Comparison of ENCODE assay signal across 25 mouse cellular contexts in the genomic region with DNA sequence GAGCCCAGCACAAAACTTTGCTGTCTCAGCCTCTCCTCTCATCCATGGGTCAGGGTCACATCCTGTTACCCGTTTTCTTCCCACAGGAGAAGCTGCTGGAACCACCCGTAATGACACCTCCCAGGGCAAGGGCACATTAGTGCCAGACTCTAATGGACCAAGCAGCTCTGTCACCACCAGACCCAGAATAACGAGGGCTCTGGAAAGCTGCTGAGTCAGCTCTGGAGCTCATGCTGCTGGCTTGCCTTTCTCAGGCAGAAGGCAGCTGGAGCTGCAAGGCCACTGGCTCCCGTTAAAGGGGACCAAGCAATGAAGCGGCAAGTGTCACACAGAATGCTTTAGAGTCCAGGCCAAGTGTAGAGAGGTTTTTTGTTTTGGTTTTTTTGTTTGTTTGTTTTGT.
DNase-seq lines count a peak whose midpoint lies in the region; ATAC-seq and TF ChIP-seq lines count a peak whose summit lies in the region.
"Had no signal": no experiment of that assay in that cellular context is flagged by ENCODE, and none has a peak within 500 bp of the region (broad histone marks: within the 10 kb centered on the region; RNA-seq: fewer than 3 reads in every experiment).

No protein-coding gene starts in this region.

- H3K4me2 ChIP-seq in hindbrain, embryonic 15.5 days = no peak overlapping the region
- no peak overlapping the region for H3K4me2 ChIP-seq in hindbrain, embryonic 14.5 days (replicated peaks)
- no peak overlapping the region for H3K4me2 ChIP-seq in midbrain, postnatal 0 days (ENCODE audit: low read depth, low read length, poor library complexity, severe bottlenecking)
- H3K4me2 ChIP-seq: heart, embryonic 13.5 days; hindbrain, embryonic 13.5 days; liver, embryonic 13.5 days; lung, embryonic 14.5 days; midbrain, embryonic 15.5 days; neural tube, embryonic 13.5 days had no signal

- no peak overlapping the region for H3K27ac ChIP-seq in hindbrain, embryonic 15.5 days (replicated peaks)
- H3K27ac ChIP-seq in hindbrain, embryonic 14.5 days = no peak overlapping the region
- no peak overlapping the region for H3K27ac ChIP-seq in midbrain, postnatal 0 days (ENCODE audit: low read depth, low read length)
- no peak overlapping the region for H3K27ac ChIP-seq in midbrain, embryonic 10.5 days (replicated peaks)
- H3K27ac ChIP-seq: forebrain, embryonic 10.5 days; heart, embryonic 13.5 days; hindbrain, embryonic 13.5 days; liver, embryonic 13.5 days; midbrain, embryonic 15.5 days; neural tube, embryonic 13.5 days had no signal

- H3K9ac ChIP-seq in hindbrain, embryonic 15.5 days = no peak overlapping the region
- H3K9ac ChIP-seq in hindbrain, embryonic 14.5 days = no peak overlapping the region
- no peak overlapping the region for H3K9ac ChIP-seq in midbrain, postnatal 0 days (replicated peaks; ENCODE audit: low read length, poor library complexity, severe bottlenecking)
- H3K9ac ChIP-seq: forebrain, postnatal 0 days; heart, embryonic 13.5 days; hindbrain, embryonic 13.5 days; liver, embryonic 13.5 days; lung, embryonic 14.5 days; midbrain, embryonic 15.5 days; neural tube, embryonic 13.5 days had no signal

- peak; percentile 15 to 56 for DNase-seq in adrenal gland, adult (ENCODE audit: inconsistent age in 2 of 2, low spot score in 1 of 2)
- no peak for DNase-seq in adrenal gland, postnatal 4 days (ENCODE audit: low spot score in 2 of 2)
- no peak for DNase-seq in hindbrain, embryonic 14.5 days (ENCODE audit: low spot score)
- DNase-seq in midbrain, postnatal 0 days (ENCODE audit: low spot score) = peak; percentile 51
- DNase-seq in midbrain, embryonic 10.5 days (ENCODE audit: low spot score) = no peak
- peak; percentile 47 for DNase-seq in retina, postnatal 1 day
- no peak for DNase-seq in lung, adult 2 months
- DNase-seq: cerebellum, adult 8-10 months; forebrain, postnatal 0 days; gastrocnemius, postnatal 25 days; heart, adult 18-20 months; heart, postnatal 14 days; layer of hippocampus, postnatal 36 days; liver, embryonic 13.5 days; lung, embryonic 14.5 days; thymus, adult 18-20 months; thymus, postnatal 36 days had no signal

- WGBS in hindbrain, embryonic 15.5 days = 44% methylated on average over 5 of the region's 5 CpGs
- WGBS in hindbrain, embryonic 14.5 days = 51% methylated on average over 5 of the region's 5 CpGs
- 57% methylated on average over 5 of the region's 5 CpGs for WGBS in midbrain, postnatal 0 days
- WGBS in midbrain, embryonic 10.5 days = 70% methylated on average over 5 of the region's 5 CpGs
- WGBS in lung, adult 2 months = 41% methylated on average over 5 of the region's 5 CpGs

- no peak for TF ChIP-seq POLR2A in lung, adult 2 months (IDR thresholded peaks at IDR 0.05; ENCODE audit: borderline replicate concordance, extremely low read depth, low read depth, low read length)

- no peak for TF ChIP-seq CTCF in midbrain, postnatal 0 days (IDR thresholded peaks at IDR 0.05)
- TF ChIP-seq CTCF in lung, adult 2 months (IDR thresholded peaks at IDR 0.05; ENCODE audit: insufficient read depth, low read length) = no peak

- no peak overlapping the region for H3K4me3 ChIP-seq in hindbrain, embryonic 15.5 days
- no peak overlapping the region for H3K4me3 ChIP-seq in hindbrain, embryonic 14.5 days (replicated peaks; ENCODE audit: low read length)
- H3K4me3 ChIP-seq in midbrain, postnatal 0 days (ENCODE audit: low read depth, low read length) = no peak overlapping the region
- H3K4me3 ChIP-seq in midbrain, embryonic 10.5 days = no peak overlapping the region
- no peak overlapping the region for H3K4me3 ChIP-seq in lung, adult 2 months (replicated peaks; ENCODE audit: extremely low read depth, low read depth, low read length)
- H3K4me3 ChIP-seq: forebrain, embryonic 10.5 days; heart, embryonic 13.5 days; hindbrain, embryonic 13.5 days; liver, embryonic 13.5 days; midbrain, embryonic 15.5 days; myocyte; neural tube, embryonic 13.5 days had no signal

- peaks cover 7% of the 10 kb centered on the region for H3K4me1 ChIP-seq in hindbrain, embryonic 15.5 days (replicated peaks)
- H3K4me1 ChIP-seq in hindbrain, embryonic 14.5 days (replicated peaks; ENCODE audit: control insufficient read depth, insufficient read depth, low read length) = no peaks in the 10 kb centered on the region
- H3K4me1 ChIP-seq in midbrain, postnatal 0 days (ENCODE audit: insufficient read depth, low read length) = no peaks in the 10 kb centered on the region
- no peaks in the 10 kb centered on the region for H3K4me1 ChIP-seq in midbrain, embryonic 10.5 days
- no peaks in the 10 kb centered on the region for H3K4me1 ChIP-seq in lung, adult 2 months (ENCODE audit: control insufficient read depth, insufficient read depth, low read length)
- H3K4me1 ChIP-seq: forebrain, embryonic 10.5 days; heart, embryonic 13.5 days; liver, embryonic 13.5 days; midbrain, embryonic 15.5 days had no signal

- no peaks in the 10 kb centered on the region for H3K36me3 ChIP-seq in hindbrain, embryonic 15.5 days
- H3K36me3 ChIP-seq in hindbrain, embryonic 14.5 days (replicated peaks; ENCODE audit: control insufficient read depth, insufficient read depth) = no peaks in the 10 kb centered on the region
- H3K36me3 ChIP-seq in midbrain, postnatal 0 days (ENCODE audit: insufficient read depth, low read length) = no peaks in the 10 kb centered on the region
- no peaks in the 10 kb centered on the region for H3K36me3 ChIP-seq in midbrain, embryonic 10.5 days
- H3K36me3 ChIP-seq: forebrain, embryonic 10.5 days; heart, embryonic 13.5 days; hindbrain, embryonic 13.5 days; liver, embryonic 13.5 days; midbrain, embryonic 15.5 days; neural tube, embryonic 13.5 days had no signal

- no peaks in the 10 kb centered on the region for H3K27me3 ChIP-seq in hindbrain, embryonic 15.5 days
- H3K27me3 ChIP-seq in hindbrain, embryonic 14.5 days (ENCODE audit: control insufficient read depth, insufficient read depth, low read length) = no peaks in the 10 kb centered on the region
- no peaks in the 10 kb centered on the region for H3K27me3 ChIP-seq in midbrain, postnatal 0 days (ENCODE audit: insufficient read depth, low read length)
- no peaks in the 10 kb centered on the region for H3K27me3 ChIP-seq in midbrain, embryonic 10.5 days (ENCODE audit: low read depth, poor library complexity, severe bottlenecking)
- H3K27me3 ChIP-seq: hindbrain, embryonic 13.5 days; liver, embryonic 13.5 days; midbrain, embryonic 15.5 days; neural tube, embryonic 13.5 days had no signal

- ATAC-seq in hindbrain, embryonic 15.5 days (ENCODE audit: low FRiP score, low read depth) = 0 out of 2 replicates have a peak, but pooled peaks have one; percentile 11
- no peak for ATAC-seq in hindbrain, embryonic 14.5 days (ENCODE audit: low FRiP score)
- no peak for ATAC-seq in midbrain, postnatal 0 days (ENCODE audit: low FRiP score)
- ATAC-seq: forebrain, postnatal 0 days; intestine, embryonic 16.5 days; midbrain, embryonic 15.5 days had no signal

- H3K9me3 ChIP-seq in hindbrain, embryonic 15.5 days = no peaks in the 10 kb centered on the region
- H3K9me3 ChIP-seq in hindbrain, embryonic 14.5 days (ENCODE audit: control insufficient read depth, low read length) = no peaks in the 10 kb centered on the region; the same call in 1 of the 2 replicates
- H3K9me3 ChIP-seq in midbrain, postnatal 0 days (ENCODE audit: low read length) = no peaks in the 10 kb centered on the region
- H3K9me3 ChIP-seq in midbrain, embryonic 10.5 days (replicated peaks) = no peaks in the 10 kb centered on the region
- H3K9me3 ChIP-seq: forebrain, embryonic 10.5 days; heart, embryonic 13.5 days; hindbrain, embryonic 13.5 days; liver, embryonic 13.5 days; midbrain, embryonic 15.5 days; neural tube, embryonic 13.5 days had no signal

Comparison
In these comparisons a context has a peak if more than half of its experiments do, and no peak if none do; other contexts are left out.
1. DNase-seq: peak in adrenal gland, adult (2 of 2), midbrain, postnatal 0 days (single experiment) and retina, postnatal 1 day (single experiment); none in adrenal gland, postnatal 4 days (0 of 2), hindbrain, embryonic 14.5 days (single experiment), midbrain, embryonic 10.5 days (single experiment) and lung, adult 2 months (single experiment).